Mouse (Mus musculus) lung, postnatal 4 days (tissue): ENCODE measurements around the gene 9130230L23Rik.
"Not testable (repeated sequence)": the region's sequence is repeated elsewhere in the genome, so short reads cannot be mapped to it uniquely, and the experiment has no call there.

Experiments
- DNase-seq, 2 experiments: peaks; one replicate each; pipeline ENCODE4 v3.0.0; 2021

Gene 9130230L23Rik

GRCm38 (mm10) chr5:66001232-66001631 lies 2.9 kb downstream of the 9130230L23Rik start:
- no peak for DNase-seq

DNA sequence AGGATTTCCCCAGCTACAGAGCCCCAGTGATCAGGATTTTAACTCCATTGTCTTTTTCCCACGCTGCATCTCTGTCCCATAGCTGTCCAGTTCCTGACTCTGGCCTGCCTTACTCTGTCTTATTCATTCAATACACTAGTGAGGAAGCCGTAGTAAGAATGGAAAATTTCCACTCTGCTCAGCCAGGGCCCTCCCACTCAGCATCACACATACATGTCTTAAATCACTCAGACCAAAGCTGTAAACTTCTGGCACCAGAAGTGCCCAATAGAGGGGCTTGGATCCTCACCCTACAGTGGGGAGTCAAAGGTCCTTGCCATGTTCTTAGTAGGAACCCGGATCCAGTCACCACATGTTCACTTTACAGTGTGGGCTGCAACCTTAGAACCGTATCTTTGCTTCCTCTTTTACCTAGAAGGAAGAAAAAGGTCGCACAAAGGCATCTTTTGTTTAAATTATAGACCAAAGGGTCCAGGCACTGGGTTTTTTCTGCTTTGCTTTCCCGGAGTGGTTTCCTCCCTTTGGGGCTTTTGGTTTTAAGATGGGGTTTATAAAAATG lies 3.4 kb downstream of the 9130230L23Rik start:
- DNase-seq = no peak

DNA sequence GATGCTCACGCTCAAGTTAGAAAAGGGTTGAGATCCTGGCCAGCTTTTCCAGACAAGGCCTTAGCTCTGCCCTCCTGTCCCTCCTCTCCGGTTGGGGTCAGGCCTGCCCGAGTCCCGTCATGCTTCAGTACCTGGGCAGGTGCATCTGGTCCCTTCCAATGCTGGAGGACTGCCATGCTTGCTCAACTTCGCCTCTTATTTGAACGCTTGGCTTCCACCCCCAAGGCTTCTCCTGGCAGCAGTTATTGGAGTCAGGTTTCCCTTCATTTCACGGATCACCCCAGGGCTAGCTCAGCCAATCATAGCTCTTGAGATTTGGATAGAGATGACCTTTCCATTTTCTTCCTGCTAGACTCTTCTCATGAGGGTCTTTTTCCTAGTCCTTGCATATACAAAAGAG lies 4.0 kb downstream of the 9130230L23Rik start:
- DNase-seq = peak; percentile 35 to 59

DNA sequence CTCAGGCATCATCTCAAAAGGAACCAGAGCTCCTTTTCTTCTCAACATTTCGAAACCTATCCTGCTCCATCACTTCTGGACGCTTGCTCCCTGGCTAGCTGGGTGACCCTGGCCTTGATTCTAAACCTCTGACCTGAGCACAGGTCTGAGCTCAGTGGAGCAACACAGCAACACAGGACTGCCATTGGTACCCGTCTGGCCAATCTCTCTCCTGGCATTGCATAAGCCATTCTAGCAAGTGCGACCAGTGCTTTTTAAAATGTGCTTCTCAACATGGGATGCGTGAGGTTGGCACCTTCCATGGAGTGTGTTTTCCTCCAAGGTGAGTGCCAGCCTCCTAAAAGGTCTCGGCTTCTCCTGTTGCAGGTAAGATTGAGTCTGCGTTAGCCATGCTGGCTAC lies 5.0 kb downstream of the 9130230L23Rik start:
- no peak for DNase-seq

DNA sequence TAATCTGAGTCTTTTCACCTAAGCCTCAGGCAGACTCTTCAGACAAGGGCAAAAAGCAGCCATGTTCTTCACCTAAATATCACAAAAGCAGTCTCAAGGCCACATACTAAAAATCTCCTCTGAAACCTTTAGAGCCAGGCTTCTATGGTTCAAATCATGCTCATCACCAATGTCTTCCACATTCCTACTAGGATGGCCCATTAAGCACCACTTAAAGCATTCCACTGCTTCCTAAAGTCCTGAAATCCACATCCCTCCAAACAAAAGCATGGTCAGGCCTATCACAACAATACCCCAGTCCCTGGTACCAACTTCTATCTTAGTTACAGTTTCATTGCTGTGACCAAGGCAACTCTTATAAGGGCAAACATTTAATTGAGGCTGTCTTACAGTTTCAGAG lies 6.3 kb downstream of the 9130230L23Rik start:
- DNase-seq = no peak

DNA sequence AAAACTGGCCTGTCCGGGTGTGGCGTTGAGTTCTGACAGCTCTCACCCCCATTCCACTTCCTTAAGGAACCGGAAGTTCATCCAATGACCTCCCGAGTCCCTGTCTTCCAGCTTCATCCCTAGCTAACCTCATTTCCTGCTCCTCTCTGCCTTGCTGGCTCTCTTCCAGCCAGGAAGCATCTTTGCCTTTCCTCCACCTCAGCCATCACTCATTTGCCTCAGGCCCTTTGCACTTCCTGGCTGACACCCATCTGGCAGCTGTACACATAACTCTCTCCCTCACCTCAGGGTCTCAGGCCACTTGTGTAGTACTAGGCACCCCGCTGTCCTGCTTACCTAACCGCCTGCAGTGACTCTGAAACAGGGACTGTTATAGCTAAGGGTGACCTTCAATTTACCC lies 9.4 kb downstream of the 9130230L23Rik start:
- peak in 1 of 2 experiments; percentile 31 for DNase-seq

DNA sequence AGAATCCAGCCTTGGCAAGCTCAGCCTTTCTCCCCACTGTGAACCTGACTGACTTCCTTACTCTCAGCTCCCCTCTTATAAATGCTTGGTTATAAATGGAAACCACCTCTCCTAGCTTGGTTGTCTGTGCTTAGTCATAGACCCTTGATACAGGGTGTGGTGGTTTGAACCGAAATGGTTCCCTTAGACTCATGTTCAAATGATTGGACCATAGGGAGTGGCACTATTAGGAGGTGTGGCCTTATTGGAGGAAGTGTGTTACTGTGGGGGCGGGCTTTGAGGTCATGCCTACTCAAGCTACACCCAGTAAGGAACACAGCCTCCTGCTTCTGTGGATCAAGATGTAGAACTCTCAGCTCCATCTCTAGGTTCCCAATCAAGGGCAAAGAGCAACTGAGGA lies 12.9 kb downstream of the 9130230L23Rik start:
- DNase-seq = peak in 1 of 2 experiments; percentile 37

GRCm38 (mm10) chr5:65987004-65987403 lies 17.1 kb downstream of the 9130230L23Rik start:
- DNase-seq = not testable (repeated sequence)

- DNase-seq = no peak
Measured at GRCm38 (mm10) chr5:65986426-65986825, 17.7 kb downstream of the 9130230L23Rik start.

GRCm38 (mm10) chr5:65975731-65976130 lies 28.4 kb downstream of the 9130230L23Rik start:
- no peak for DNase-seq

DNA sequence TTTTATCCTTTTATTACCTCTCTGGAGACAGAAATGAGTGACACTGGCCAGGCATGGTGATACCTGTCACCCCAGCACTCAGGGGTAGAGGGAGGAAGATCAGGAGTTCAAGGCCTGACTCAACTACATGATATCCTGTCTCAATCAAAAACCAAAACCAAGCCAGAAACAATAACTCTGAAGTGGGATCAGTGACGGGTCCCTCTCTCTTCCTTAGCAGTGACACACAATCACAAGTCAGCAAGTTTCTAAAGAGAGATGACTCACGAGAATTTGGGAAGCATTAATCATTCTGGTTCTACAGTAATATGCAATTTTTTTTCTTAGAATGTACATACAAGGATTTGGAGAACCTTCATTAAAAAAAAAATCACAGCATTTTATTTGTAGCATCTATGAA lies 30.9 kb downstream of the 9130230L23Rik start:
- DNase-seq = no peak

- no peak for DNase-seq
Measured at GRCm38 (mm10) chr5:65968004-65968403, 36.1 kb downstream of the 9130230L23Rik start.

DNA sequence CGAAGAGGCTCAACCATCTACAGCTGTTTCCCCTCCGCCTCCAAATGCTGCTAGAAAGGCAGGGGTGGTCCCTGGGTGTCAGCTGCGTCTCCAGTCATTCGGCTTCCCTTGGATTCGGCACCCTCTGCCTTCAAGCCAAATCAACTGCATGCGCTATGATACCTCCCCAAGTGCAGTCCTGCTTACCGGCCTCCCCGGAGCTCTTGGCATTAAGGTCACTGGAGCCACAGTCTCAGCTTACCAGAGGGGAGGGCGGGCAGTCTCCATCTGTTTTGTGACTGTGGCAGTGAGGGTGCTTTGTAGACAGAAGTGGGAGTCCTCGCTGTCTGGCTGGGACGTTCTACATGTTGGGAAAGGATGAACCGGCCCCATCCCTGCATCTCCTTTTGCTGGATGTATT lies 37.0 kb downstream of the 9130230L23Rik start:
- no peak for DNase-seq

- no peak for DNase-seq
Measured at GRCm38 (mm10) chr5:65965771-65966279, 38.3 kb downstream of the 9130230L23Rik start.

- no peak for DNase-seq
Measured at GRCm38 (mm10) chr5:65963291-65963690, 40.8 kb downstream of the 9130230L23Rik start.

- DNase-seq = no peak
Measured at GRCm38 (mm10) chr5:65960597-65960950, 43.5 kb downstream of the 9130230L23Rik start.

GRCm38 (mm10) chr5:65959893-65960596 lies 44.0 kb downstream of the 9130230L23Rik start:
- DNase-seq = no peak

DNA sequence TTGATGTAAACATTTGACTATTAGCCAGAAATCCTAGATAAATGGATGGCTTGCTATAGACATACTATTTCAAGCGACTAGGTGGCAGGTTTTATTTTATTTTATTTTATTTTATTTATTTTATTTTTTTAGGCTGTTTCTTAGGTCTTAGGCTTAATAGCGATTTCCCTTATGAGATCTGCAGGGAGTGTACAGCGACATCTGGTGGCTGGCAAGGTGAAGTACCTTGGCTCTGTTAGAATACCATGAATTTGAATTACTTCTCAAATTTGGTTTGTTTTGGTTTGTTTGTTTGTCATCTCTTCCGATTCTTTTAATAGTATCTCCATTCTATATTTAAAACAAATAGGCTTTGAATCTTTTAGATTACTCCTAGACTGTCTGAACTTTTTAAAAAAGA lies 45.5 kb downstream of the 9130230L23Rik start:
- peak in 1 of 2 experiments; percentile 53 for DNase-seq

DNA sequence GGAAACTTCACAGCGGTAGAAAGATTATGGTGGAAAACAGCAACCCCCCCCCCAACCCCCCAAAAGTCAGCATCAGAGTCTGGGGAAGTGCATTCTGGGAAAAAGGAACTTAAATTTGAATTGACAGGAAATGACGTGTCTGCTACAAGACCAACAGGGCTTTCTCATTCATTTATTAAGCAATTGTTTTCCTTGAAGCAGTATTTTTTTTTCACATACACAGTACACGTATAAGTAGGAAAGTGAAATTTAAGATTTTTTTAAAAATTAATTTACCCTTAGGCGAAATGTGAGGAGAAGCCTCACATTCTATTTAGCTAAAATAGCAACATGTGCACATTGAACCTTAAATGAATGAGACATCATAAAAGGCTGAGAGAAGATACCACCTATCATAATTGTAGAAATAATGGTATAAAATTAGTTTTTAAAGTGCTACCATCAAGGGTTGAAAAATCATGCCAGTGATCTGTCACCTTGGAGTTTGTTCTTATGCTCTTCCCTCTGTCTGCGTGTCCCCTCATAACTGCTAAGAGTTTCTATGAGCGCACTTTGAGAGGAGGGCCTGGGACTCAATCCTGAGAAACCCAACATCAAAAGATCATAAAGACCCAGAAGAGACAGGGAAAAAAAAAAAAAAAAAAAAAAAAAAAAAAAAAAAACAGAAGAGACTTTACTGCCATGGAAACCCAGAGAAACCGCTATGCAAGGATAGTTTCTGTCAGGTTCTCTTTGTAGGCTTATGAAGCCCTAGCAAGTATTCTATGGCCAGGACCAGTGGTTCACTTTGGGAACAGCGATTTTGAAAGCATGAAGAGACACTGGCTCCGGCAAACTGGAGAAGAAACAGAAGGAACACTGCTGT lies 47.7 kb downstream of the 9130230L23Rik start:
- no peak for DNase-seq

DNA sequence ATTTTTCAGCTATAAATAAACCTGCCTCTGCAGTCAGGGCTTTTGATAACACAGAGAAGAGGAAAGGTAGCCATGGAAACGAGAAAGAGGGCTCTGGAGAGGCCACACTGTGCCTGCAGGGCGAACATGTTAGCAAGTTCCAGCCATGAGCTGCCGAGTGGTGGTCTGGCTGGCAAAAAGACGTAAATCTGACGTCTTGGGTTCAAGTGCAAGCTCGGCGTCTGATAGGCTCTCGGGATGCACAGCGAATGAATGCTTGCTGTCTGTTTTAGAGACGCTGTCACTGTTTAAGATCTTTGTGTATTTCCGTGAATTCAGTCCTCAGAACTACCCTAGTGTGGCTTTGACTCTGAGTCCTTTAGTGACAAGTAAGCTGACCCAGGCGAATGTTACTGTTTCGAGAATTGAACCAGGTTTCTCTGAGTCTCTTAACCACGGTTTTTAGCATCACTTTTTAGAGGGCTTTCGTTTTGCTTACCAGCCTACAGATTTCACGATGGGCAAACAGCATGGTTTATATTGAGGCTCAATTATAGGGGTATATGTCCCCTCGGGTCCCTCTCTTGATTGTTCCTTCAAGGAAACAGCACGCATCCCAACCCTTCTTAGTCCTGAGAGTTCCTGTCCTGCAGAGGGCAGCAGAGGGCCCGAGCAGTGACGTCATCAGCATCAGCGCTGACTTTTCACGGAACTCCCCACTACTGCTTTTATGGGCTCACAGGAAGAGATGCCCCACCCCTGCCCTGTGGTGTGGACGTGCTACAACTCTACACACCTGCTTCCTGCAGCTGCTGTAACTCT lies 48.5 kb downstream of the 9130230L23Rik start:
- DNase-seq = peak; percentile 84 to 91

DNA sequence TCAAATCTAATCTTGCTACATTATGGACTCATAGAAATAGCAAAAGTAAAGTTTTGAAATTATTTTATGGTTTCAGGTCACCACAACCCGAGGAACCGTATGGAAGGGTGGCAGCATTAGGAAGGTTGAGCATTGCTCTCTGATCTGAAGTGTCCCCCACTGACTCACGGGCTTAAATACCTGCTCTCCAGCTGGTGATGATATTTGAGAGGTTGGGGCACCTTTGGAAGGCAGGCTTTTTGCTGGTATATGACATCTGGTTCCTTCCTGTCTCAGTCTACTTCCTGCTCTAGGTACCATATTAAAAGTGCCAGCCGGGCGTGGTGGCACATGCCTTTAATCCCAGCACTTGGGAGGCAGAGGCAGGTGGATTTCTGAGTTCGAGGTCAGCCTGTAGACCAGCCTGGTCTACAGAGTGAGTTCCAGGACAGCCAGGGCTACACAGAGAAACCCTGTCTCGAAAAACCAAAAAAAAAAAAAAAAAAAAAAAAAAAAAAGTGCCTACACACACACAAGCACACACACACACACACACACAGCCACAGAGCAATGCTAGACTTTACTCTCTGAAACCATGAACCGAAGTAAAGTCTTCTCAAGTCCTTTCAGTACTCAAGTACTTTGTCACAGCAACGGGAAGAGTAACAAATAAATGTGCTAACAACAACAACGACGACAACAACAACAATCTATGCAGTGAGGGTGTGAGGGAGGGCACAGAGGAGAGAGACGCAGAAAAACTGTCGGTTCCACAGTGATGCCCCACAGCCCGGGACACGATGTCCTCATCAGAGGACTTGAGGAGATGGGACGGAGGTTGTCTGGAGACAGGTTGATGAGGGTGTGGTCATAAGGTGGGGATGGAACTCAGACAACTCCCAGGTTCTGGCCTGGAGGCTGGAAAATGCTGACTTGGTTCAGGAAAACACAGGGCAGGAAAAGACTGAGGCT lies 49.7 kb downstream of the 9130230L23Rik start:
- no peak for DNase-seq

- DNase-seq = peak in 1 of 2 experiments; percentile 26
Measured at GRCm38 (mm10) chr5:65951513-65951909, 52.6 kb downstream of the 9130230L23Rik start.
